Mouse (Mus musculus) kidney, postnatal 4 days (tissue): Measurements from ENCODE around the gene Mtfmt.
A peak's percentile ranks its signal among the peaks of the same experiment; 100 is the strongest.

Experiments used
- DNase-seq, 2 experiments: peaks; one replicate each; pipeline ENCODE4 v3.0.0; 2021; ENCODE audit warnings: mixed read lengths in 2 of 2

Mtfmt gene

GRCm38 (mm10) chr9:65435671-65436301 is at the start of gene Mtfmt:
TSS of gene Mtfmt (plus strand) at chr9:65435782.
- DNase-seq = peak; percentile 97 to 98

GRCm38 (mm10) chr9:65386373-65387140 is 49.0 kb upstream of the Mtfmt start:
- peak; percentile 52 to 66 for DNase-seq

DNA sequence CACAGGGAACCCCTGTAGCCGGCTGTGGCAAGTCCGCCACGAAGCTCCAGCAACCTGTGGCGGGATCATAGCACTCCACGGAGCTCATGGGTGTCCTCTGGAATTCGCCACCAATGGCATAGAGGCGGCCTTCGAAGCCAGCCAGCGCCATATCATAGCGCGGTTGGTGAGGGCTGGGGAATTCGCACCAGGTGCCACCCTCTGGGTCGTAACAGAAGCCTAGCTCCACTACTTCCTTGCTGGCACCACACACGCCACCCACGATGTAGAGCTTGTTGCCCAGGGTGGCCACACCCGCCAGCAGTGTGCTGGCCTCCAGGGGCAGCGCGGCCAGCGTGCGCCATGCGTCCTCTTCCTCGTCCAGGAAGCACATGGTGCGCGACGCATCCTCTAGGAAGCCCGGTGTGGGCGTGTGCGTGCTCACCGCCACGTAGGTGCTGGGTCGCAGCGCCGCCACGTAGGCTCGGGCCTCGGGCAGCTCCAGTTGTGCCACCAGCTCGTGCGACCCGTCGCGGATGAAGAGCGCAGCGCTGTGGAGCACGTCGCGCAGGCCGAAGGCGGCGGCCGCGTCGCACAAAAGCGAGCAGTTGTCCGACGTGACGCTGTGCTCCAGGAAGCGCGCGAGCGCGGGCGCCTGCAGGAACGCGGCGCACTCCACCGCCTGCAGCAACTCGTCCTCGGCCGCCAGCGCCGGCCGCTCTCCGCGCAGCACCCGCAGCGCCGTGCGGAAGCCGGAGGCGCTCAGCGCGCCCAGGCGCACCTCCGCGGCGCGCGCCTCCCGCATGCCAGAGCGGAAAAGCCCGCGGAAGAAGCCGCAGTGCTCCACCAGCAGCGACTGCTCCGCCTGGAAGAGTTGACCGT is 44.6 kb upstream of the Mtfmt start:
- peak; percentile 53 to 65 for DNase-seq

GRCm38 (mm10) chr9:65391613-65391964 is 44.0 kb upstream of the Mtfmt start, which contains the start of gene Kbtbd13:
TSS of gene Kbtbd13 (minus strand) at chr9:65391652.
- DNase-seq = no peak

DNA sequence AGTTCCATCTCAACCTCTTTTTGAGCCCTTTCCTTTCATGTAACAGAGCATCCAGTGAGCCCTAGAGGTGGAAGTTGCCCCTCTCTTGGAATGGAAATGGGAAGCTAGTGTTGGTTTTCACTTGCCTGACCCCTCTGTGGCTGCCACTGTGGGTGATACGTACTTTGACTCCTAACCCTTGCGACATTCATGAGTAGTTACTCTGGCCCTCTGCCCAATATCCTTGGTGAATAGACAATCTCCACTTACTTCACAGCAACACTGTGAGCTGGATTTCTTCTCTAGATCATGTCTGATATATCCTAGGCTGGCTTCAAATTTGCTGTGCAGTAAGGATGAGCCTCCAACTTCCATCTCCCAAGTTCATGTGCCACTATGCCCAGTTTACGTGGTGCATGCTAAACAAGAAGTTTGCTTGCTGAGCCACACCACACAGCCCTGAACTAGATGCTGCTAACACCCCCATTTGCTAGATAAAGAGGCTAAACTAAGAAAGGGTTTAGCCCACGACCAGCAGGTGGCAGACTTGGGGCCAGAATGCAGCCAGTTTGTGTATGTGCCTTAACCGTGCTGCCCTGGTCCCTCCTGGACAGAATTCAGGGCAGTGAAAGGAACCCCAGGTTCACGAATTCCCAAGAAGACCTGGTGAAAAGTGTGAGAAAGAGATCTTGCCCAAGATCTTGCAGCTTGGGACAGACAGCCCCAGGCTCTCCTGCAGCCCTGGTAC is 42.8 kb upstream of the Mtfmt start:
- peak; percentile 86 to 87 for DNase-seq

GRCm38 (mm10) chr9:65393606-65394005 is 42.0 kb upstream of the Mtfmt start:
- no peak for DNase-seq

GRCm38 (mm10) chr9:65394360-65394759 is 41.2 kb upstream of the Mtfmt start:
- DNase-seq = no peak

DNA sequence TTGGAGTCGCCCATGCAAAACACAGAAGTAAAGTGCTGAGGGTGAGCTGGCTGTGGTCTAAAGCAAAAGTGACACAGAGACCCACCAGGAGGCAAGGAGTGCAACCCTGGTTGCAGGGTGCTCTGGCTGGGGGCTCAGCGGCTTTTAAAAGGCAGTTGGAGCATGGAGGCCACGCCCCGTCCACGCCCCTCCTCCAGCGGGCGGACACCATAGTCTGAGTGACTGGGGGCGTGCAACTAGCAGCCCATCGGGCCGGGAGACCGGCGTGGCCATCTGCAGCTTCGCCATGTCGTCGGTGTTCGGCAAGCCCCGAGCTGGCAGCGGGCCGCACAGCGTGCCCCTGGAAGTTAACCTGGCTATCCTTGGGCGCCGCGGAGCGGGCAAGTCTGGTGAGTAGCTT is 37.3 kb upstream of the Mtfmt start, which contains the start of gene Rasl12:
Gene Rasl12, plus strand, starts transcription at position 228 of the 400 bp plus-strand sequence.
- peak; percentile 87 to 89 for DNase-seq

GRCm38 (mm10) chr9:65399934-65400333 is 35.6 kb upstream of the Mtfmt start:
- DNase-seq = no peak

DNA sequence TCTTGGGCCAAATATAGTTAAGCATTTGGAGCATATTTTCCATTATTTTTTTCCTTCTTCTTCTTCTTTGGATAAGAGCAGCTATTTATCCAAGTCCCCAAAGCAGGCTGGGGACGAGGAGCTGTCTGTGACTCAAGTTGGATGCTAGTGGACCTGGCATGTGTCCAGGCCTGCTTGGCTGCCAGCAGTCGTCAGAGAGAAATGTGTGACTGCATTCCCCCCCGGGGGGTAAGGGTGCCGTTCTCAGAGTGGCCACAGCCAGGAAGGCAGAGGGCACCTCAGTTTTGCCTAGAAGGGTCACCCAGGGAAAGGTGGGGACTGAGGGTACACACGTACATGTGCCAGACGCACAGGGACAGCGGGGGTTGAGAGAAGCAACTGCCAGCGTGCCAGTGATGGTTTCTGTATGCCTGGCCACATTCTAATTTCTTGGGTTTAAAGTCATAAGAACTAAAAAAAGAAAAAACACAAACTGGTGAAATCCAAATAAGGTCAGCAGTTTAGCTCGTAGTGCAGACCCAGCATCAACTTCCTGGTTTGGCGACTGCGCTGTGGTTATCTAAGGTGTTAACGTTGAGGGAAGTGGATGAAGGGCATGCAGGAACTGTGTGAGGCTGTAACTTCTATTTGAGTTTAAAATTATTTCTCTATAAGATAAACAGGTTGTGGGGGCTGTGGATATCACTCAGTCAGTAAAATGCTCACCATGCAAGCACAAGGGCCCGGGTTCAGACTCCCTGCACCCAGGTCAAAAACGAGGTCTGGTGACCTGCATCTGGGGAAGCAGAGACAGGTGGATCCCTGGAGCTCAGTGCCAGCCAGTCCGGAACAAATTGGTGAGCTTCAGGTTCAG is 31.0 kb upstream of the Mtfmt start:
- peak; percentile 73 to 80 for DNase-seq

DNA sequence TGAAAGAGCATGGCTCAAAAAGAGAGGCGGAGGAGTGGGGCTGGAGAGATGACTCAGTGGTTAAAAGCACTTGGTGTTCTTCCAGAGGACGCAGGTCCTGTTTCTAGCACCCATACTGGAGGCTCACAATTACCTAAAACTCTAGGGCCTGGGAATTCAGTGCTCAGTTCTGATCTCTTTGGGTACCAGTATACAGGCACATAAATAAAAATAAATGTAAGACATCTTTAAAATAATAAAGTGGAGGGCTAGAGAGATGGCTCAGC is 30.5 kb upstream of the Mtfmt start:
- no peak for DNase-seq

DNA sequence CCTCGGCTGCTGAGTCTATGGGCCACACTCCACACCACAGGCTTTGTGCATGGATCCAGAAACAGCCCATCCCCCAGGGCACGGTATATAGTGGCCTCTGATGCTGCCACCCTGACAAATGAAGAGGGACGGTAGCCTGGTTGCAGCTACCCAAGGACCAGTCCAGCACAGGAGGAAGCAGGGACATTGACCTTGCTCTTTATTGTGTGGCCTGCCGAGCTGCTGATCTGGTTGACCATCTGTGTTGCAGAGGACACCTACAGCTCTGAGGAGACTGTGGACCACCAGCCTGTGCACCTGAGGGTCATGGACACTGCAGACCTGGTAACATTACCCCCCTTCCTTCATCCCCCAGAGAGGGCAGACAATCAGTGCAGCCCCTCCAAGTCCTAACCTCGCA is 28.3 kb upstream of the Mtfmt start:
- no peak for DNase-seq

GRCm38 (mm10) chr9:65407861-65408260 is 27.7 kb upstream of the Mtfmt start:
- DNase-seq = no peak

DNA sequence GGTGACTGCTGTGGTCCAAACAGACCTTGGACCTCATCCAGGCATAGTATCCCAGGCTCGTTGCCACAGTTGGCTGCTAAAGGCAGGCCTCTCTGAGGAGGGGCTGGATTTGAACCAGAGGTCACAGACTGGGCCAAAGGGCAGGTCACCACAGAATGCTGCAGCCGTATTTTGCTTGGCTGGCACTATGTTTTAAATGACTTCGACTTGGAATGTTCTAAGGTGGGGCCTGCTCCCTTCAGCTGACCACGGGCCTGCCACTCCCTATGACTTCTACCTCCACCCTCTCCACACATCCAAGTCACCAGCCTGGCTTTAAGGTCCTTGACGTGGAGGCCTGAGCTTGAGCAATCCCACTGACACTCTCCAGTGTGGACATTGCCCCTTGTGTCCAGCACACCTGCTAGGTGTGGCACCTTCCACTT is 26.7 kb upstream of the Mtfmt start:
- DNase-seq = peak; percentile 45 to 62

- DNase-seq = no peak
Measured at GRCm38 (mm10) chr9:65410378-65410777, 25.2 kb upstream of the Mtfmt start.

DNA sequence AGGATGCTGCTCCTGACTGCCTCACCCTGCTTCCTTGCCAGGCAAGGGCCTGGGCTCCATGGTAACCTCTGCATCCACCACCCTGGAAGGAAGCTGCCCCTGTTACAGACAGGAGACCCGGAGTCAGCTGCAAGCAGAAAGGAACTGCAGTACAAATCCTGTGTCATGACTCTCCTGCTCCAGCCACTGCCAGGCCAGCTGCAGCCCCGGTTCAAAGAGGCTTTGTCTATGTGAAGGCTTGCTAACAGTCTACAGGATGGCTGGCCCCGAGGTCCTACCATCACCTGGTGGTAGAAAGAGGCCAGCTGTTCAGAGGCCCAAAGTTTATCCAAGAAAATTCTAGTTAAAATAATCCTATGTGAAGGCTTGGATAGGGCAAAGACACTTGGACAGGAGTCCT is 24.3 kb upstream of the Mtfmt start:
- no peak for DNase-seq

DNA sequence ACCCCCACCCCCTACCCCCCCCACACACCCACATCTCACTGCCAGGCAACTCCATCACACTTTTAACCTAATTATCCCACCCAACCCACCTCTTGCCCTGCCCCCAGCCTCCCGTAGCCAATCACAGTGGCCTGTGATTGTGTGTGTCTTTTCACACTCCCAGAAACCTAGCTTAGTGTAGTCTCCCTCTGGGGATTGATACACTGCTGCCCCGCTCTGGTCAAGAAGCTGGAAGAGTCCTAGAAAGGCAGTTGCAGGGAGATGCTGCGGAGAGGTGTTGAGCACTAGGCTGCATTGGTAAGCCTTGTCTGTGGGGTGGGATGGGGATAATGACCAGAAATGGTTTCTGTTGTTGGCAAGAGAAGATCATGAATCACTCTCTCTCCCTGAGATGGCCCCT is 17.8 kb upstream of the Mtfmt start:
- DNase-seq = no peak

- DNase-seq = no peak
Measured at GRCm38 (mm10) chr9:65419633-65420032, 15.9 kb upstream of the Mtfmt start.

- DNase-seq = peak in 1 of 2 experiments; percentile 60
Measured at GRCm38 (mm10) chr9:65422760-65423501, 12.7 kb upstream of the Mtfmt start, which contains the start of gene Slc51b. TSS of gene Slc51b (minus strand) at chr9:65422955.

DNA sequence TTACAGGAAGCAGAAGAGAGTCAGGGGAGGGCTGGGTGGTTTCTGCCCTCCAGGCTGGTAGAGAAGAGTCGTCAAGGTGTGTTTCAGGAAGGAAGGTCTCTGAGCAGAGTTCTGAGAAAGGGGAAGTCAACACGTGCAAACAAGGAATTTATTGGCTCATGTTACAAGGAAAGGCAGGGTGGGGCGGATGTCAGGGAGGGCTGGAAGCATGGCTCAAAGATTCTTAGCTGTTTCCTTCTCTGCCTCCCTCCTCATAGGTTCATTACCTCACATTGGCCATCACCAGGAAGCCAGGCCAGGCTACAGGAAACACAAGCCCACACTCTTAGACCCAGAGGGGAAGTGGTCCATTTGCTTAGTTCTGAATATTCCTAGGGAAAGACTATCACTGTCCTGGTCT is 11.2 kb upstream of the Mtfmt start:
- DNase-seq = no peak

- DNase-seq = no peak
Measured at GRCm38 (mm10) chr9:65427511-65427910, 8.1 kb upstream of the Mtfmt start.
